15 mouse cellular contexts compared by ENCODE assay signal in the genomic region with DNA sequence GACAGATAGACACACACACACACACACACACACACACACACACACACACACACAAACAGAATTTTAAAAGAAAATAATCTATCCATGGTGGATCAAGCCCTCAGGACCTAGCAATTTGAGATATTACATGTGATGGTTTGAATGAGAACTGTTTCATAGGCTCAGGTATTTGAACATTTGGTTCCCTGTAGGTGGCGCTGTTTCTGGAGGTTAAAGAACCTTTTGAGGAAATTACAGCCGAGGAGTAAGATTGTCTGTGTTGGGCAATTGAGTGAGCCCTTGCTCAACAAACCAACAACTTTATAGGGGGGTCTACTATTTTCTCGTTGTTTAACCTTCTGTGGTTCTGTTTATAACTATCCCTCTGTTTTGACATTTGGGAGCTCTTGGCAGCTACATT.
"Had no signal": no experiment of that assay in that cellular context is flagged by ENCODE, and none has a peak within 500 bp of the region (broad histone marks: within the 10 kb centered on the region; RNA-seq: fewer than 3 reads in every experiment).

No protein-coding gene starts in this region.

- DNase-seq: kidney, adult 2 months; kidney, postnatal 14 days; left cerebral cortex, postnatal 4 days; lung, adult 2 months; lung, postnatal 10 days; right cerebral cortex, postnatal 14 days; thymus, postnatal 14 days had no signal

- H3K9me3 ChIP-seq: kidney, embryonic 15.5 days; limb, embryonic 13.5 days; liver, embryonic 15.5 days; midbrain, embryonic 12.5 days; stomach, embryonic 15.5 days had no signal

- H3K4me2 ChIP-seq: kidney, embryonic 15.5 days; limb, embryonic 13.5 days; liver, embryonic 15.5 days; midbrain, embryonic 12.5 days; stomach, embryonic 15.5 days had no signal

- H3K36me3 ChIP-seq: kidney, embryonic 15.5 days; limb, embryonic 13.5 days; liver, embryonic 15.5 days; midbrain, embryonic 12.5 days; stomach, embryonic 15.5 days had no signal

- H3K9ac ChIP-seq: kidney, embryonic 15.5 days; limb, embryonic 13.5 days; liver, embryonic 15.5 days; midbrain, embryonic 12.5 days; stomach, embryonic 15.5 days had no signal

- H3K4me1 ChIP-seq: kidney, embryonic 15.5 days; limb, embryonic 13.5 days; liver, embryonic 15.5 days; megakaryocyte, embryonic 14.5 days; midbrain, embryonic 12.5 days; stomach, embryonic 15.5 days had no signal

- H3K27ac ChIP-seq: kidney, embryonic 15.5 days; limb, embryonic 13.5 days; liver, embryonic 15.5 days; macrophage; midbrain, embryonic 12.5 days; stomach, embryonic 15.5 days had no signal

- ATAC-seq: midbrain, embryonic 16.5 days had no signal

- H3K4me3 ChIP-seq: kidney, embryonic 15.5 days; limb, embryonic 13.5 days; liver, embryonic 15.5 days; megakaryocyte, embryonic 14.5 days; midbrain, embryonic 12.5 days; stomach, embryonic 15.5 days had no signal

- H3K27me3 ChIP-seq: kidney, embryonic 15.5 days; limb, embryonic 13.5 days; liver, embryonic 15.5 days; megakaryocyte, embryonic 14.5 days; midbrain, embryonic 12.5 days; stomach, embryonic 15.5 days had no signal
